Mouse (Mus musculus) heart, adult 11 months (tissue): ENCODE measurements around the gene Fgr.

Source experiments
- DNase-seq: peaks from one replicate; pipeline ENCODE4 v3.0.0; 2022

Gene Fgr

DNA sequence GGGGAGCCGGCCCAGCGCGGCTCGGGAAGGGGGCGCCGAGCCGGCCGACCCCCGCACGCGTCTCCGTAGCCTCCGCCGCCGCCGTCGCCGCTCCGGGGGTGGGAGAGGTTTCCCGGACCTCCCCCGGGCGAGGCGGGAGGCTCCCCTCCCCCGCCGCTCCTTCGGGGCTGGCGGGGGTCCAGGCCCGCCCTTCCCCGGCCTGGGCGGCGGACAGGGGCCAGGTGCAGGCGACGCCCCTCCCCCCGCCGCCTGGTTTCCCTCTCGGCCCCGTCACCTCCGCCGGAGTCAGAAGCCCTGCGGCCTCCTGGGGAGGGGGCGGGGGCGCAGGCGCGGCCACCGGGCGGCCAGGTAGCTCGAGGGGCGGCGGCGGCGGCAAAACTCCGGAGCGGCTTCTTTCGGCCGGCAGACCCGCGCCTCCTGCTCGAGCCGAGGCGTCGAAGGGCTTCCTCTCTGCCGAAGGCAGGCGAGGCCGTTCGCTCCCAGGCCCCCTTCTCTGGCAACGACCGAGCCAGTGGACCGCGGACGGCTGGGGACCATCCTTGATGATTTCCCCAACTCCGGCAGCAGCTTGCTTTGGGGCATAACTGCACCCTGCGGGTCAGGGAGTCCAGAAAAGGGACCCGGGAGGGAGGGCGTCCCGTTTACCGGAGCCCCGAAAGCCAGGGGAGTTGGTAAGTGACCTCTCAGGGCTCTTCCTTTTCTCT is 65.4 kb downstream of the Fgr start:
- DNase-seq = peak; percentile 98

DNA sequence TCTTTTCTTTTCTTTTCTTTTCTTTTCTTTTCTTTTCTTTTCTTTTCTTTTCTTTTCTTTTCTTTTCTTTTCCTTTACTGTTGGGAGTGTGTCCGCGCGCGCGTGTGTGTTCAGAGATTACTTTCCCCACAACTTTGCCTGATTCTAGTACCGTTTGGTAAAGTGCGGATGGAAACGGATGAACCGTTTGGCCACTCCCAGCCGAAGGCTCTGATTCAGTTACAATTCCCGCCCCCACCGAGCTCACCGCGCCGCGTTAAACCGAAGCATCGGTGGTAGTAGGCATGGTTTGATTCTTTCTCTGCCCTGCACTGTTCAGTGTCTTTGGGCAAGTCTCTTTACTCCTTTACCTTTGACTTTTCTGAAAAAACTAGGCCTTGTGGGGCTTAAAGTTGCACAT is 65.9 kb downstream of the Fgr start:
- DNase-seq = no peak

DNA sequence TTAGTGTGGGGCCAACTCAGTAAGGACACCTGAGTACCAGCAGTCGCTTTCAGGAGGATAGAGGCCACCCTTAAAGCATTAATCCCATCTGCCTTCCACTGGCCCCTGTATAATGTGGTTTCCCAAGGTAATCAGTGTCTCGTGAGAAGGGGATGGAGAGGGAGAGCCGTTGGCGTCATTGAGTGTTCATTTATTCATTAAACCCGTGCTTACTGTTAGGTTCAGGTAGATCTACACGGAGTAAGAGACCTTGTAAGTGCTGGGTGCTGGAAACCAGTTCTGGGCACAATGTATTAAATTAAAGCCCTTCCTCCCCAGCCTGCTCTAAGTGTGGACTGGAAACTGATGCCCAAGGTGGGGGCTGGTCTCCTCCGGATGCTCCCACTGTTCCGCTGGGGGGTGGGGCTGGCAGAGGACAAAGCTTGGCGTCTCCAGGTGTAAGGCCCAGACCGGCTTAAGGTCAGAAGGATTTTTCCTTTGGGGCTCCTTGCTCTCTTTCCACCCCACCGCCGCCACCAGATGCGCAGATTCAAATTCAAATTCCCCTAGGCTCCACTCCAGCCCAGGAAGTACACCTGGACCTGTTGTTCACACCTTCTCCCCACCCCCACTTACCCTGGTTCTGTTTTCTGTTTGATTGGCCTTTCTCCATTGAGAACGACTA is 66.5 kb downstream of the Fgr start:
- no peak for DNase-seq

- no peak for DNase-seq
These were observed 68.3 kb downstream of the Fgr start for GRCm38 (mm10) chr4:133042244-133042643.

DNA sequence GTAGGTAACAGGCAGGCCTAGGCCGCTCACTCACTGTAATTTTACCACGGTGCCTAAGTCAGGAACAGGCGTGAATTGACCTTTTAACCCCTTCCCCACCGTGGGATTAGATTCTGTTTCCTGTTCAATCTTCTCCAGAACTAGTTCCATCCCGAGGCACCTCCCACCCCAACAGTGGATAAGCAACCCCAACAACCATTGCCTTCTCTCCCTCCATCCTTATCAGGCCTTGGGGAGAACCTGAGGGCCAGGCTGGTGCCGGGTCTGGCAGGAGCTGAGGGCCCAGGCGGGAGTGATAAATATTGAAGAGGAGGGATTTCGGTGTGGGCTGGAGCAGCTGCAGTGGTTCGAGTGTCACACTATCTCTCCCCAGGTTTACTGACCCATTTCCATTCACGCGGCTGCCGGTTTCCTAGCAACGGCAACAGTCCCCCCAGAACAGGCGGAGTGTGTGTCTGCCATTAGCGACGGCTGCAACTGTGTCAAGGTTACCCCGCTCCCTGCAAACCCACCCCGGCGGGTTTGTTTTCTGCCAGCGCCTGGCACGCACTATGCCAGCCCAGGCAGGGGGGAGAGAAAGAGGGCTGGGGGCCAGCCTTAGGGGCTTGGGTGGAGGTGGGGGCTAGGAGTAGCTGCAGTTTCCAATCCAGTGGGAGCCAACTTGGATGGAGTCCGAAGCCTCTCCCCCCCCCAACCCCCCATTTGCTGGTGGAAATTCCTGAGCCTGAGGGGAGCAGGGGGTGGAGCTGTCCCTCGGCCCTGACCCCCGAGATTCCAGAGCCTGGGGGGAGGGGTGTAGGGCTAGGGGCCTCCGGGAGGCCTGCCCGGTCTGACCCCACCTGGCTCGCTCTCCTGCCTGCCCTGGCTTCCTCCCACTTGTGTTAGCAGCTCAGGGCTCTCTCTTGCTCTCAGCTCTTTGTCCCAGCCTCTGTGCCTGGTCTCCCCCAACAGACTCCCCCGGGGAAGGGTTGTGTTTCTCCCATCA is 69.0 kb downstream of the Fgr start:
- peak; percentile 96 for DNase-seq

- DNase-seq = peak; percentile 99
These were observed 70.1 kb downstream of the Fgr start for GRCm38 (mm10) chr4:133043798-133044646.

DNA sequence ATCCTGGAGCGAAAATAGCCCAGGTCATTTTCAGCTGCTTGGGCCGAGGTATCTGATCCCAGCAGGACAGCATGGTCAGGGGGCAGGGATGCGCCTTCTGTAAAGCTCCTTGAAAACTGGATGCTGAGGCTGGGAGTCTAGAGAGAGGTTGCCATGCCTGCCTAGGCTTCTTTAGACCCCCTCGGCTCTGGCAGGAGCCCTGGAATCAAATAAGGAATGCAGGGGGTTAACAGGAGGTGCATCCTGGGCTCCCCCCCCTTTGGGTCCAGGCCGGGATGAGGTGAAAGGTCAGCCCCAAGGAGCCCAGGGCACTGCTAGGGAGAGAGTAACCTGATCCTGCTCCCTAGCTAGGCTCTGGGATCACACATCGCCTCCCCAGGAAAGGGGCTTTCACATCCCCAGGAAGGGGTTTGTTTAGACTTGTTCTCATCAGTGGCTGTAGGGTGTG is 70.8 kb downstream of the Fgr start:
- DNase-seq = no peak

- no peak for DNase-seq
These were observed 72.0 kb downstream of the Fgr start for GRCm38 (mm10) chr4:133045771-133046474.

DNA sequence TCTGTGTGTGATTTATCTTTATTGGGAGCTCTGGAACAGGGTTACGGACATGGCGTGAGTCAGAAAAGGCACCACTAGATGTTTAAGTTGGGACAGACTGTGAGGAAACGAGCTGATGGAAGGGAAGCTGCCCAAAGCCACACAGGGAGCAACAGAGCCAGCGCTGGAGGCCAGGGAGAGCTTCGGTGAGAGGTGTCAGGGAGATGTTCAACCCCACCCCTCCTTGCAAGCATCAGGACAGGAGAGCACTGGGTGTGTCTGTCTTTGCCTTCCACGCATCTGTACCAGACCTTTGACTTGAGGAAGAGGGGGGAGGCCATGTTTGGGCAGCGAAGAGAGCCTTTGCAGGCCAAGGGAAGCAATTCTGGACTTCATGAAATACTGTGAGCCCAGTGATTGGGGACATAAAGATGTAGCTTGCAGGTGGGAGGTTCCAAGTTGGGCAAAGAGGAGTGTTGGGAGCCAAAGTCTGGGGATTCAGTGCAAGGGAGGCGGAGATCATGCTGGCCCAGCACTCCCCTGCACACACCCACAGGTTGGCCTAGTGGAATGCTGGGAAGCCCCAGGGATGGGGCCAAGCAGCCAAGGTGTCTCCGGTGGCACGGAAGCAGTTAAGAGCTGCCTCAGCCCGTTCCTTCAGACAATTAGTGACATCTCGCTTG is 72.9 kb downstream of the Fgr start:
- no peak for DNase-seq

DNA sequence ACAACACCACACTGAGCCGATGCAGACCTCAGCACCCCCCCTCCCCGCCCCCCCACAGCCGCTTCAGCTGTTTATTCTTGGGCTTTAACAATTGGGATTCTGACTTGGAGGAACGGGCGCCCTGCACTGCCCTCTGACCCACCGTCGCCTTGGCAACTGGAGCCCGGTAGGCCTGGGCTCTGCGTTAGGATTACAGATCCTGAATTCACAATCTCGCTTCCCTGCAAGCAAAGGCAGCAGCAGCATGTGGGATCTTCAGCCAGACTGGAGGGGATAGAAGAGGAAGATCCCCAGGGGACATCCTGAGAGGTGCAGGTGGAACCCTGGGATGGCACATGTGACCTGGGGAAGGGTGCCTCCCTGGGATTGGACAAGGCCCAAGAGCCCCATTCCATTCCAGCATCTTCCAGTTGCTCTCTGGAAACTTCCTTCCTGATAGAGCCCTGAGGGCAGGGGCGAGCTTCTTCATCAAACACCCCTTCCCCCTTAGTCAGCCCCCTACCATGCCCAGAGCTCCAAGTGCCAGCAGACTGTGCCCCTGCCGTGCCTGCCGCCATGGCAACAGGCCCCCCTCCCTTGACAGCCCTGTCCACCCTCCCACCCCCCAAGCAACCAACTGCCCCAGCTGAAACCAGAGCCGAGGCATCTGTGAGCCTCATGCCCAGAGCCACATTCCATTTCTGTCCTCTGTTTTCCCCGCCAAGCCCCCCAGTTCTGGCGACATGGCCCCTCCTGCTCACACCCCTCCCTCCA is 73.6 kb downstream of the Fgr start:
- no peak for DNase-seq

DNA sequence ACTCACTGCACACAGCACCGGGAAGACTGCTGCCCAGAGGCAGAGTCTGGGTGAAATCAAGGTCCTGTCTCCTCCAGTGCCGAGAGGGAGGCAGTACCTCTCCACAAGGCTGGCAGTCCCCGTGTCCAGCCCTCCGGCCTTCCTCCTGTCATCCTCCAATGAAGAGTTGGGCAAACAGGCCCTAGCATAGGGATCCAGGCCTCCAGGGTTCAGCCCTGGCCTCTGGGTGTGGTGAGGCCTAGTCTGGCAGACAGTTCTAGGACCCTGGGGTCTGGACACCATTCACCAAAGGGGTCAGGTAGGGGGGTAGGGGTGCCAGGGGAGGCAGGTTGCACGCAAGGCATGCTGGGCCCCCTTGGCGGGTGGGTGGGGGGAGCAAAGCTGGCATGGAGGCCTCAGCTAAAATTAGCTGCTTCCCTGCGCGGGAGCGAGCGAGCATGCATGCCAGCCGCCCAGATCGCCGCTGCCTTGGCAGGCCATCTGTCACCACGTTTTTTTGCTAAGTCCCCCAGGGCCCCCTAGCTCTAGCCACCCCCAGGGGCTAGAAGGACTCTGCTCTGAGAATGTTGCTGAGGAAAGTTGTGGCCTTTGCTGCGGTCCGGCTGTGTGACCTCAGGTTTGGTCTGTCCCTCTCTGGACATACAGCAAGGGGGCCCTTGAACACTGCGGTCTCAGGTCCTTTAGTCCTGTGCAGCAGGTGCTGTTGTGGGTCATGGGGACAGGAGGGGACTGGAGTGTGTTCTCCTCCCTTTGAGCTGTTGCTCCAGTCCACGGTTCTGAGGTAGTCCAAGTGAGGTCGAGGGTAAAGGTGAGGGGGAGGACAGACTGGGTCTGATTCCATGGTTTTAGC is 75.4 kb downstream of the Fgr start:
- peak; percentile 97 for DNase-seq

DNA sequence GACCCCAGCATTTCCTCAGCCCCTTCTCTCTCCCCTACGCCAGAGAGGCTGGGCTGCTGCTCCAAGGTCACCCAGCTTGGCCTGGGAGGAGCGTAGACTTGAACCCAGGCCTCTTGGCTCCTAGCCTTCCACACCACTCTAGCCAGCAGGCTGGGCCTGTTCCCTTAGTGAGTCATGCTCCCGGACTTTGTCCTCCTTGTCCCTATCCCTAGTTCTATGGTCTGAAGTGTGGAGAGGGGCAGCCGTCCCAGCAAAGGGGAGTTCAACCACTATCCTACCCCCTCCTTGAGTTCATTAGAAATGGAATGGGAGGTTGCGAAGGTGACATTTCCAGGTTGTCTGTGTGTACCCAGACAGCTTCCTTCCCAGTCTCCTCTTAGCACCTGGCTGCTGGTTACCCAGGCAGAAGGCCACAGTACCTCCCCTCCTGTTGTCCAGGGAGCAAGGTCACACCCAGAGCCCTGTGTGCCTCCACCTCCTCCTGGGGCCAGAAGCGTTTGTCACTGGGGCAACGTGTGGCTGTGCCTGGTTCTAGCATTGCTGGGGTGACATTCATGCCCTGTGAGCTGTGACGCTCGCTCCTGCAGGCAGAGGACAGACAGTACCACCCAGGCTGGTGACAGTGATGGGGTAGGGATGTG is 76.4 kb downstream of the Fgr start:
- peak; percentile 98 for DNase-seq

DNA sequence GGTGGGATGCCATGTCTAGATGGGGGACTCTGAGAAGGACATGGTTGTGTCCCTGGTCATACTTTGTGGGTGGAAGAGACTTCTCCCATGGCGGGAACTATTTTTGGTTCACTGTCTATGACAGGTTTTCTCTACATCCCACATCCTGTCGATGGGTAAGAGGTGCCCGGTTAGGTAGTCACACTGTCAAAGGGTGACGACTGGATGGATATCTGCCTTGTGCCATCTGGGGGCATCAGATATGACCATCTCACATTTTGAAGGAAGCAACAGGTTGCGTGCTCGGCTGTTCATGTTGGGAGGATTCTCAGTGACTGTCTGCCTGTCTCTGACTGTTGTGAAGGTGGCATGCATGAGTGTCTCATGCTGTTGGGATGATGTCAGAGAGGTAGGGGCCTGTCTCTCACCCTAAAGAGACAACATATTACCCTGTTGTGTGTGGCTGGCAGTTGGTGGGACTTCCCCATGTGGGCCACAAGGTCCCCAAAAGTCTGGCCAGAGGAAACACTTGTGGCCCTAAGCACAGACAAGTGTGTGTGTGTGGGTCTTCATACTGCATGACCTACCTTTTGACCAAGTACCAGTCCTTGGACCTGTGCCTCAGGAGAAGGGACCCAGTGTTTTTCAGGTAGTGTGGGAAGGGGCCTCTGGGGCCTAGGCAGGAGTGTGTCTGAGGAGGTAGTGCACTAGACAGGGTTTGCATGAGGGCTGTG is 77.1 kb downstream of the Fgr start:
- DNase-seq = peak; percentile 93

DNA sequence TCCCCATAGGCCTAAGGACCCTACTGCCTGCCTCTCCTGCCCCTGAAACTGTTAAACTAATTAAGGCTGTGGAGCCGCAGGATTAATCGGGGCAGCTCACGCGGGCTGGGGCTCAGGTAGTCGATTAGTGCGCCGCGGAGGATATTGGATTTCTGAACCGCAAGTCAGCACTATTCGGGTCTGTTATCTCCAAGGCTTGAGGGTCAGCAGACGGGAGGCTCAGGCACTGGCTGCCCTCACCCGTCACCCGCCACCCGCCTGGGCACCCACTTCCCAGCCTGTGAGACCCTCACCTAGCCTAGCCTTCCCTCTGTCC is 77.6 kb downstream of the Fgr start:
- no peak for DNase-seq
